Mouse (Mus musculus): ENCODE measurements around the gene Smpd2.

GRCm38 (mm10) chr10:41485778-41486177 is 4.4 kb downstream of the Smpd2 start:
- no peak for TF ChIP-seq RAD21 (IDR thresholded peaks at IDR 0.05; ENCODE audit: low read depth, low read length)
- no peak for TF ChIP-seq KAT2A (IDR thresholded peaks at IDR 0.05; ENCODE audit: insufficient replicate concordance, low read length)
- no peak for TF ChIP-seq CTCF (conservative IDR thresholded peaks at IDR 0.05 in 1 of 2, IDR thresholded peaks at IDR 0.05 in 1 of 2; ENCODE audit: low read depth in 2 of 2, low read length in 2 of 2)

Data from CH12.LX (cell line).